Mouse (Mus musculus) neural tube, embryonic 13.5 days (tissue): ENCODE measurements around the gene Tbx15. TPM values are rescaled to one million over a fixed set of nuclear protein-coding genes. Genes with fewer than 3 reads are reported as not detected.

Experiments
- ATAC-seq: fragments of 200-750 bp; cut with Nextera tagmentation; 2 replicates; pipeline ENCODE4 v1.8.0; 2017; ENCODE audit warnings: low read depth, mild to moderate bottlenecking, moderate TSS enrichment, moderate library complexity
- H3K27ac ChIP-seq: fragments of 300-500 bp; sonication (generic); replicated peaks from 2 replicates; pipeline ENCODE4 v1.5.1; 2015; ENCODE audit warnings: moderate library complexity, mild to moderate bottlenecking, inconsistent platforms
- H3K27me3 ChIP-seq: fragments of 300-500 bp; sonication (generic); 2 replicates; pipeline ENCODE4 v1.6.1; 2015; ENCODE audit warnings: mild to moderate bottlenecking, inconsistent platforms
- H3K36me3 ChIP-seq: fragments of 300-500 bp; sonication (generic); 2 replicates; pipeline ENCODE4 v1.6.1; 2015; ENCODE audit warnings: mild to moderate bottlenecking, inconsistent platforms
- H3K4me1 ChIP-seq: fragments of 300-500 bp; sonication (generic); replicated peaks from 2 replicates; pipeline ENCODE4 v1.6.1; 2015; ENCODE audit warnings: inconsistent platforms
- H3K4me2 ChIP-seq: fragments of 300-500 bp; sonication (generic); 2 replicates; pipeline ENCODE4 v1.6.1; 2015; ENCODE audit warnings: inconsistent platforms, mild to moderate bottlenecking, moderate library complexity
- H3K4me3 ChIP-seq: fragments of 300-500 bp; sonication (generic); 2 replicates; pipeline ENCODE4 v1.5.1; 2015; ENCODE audit warnings: mild to moderate bottlenecking, inconsistent platforms
- H3K9ac ChIP-seq: fragments of 300-500 bp; sonication (generic); 2 replicates; pipeline ENCODE4 v1.6.1; 2015; ENCODE audit warnings: moderate library complexity, mild to moderate bottlenecking, inconsistent platforms
- H3K9me3 ChIP-seq: fragments of 300-500 bp; sonication (generic); 2 replicates; pipeline ENCODE4 v1.6.1; 2016; ENCODE audit warnings: inconsistent platforms
- WGBS: fragments of 180-500 bp; shearing (Covaris S2); methylation state at CpG from one replicate; pipeline ENCODE4 v1.1.7; 2015; 5-methylcytosine and 5-hydroxymethylcytosine counted together
- polyA plus RNA-seq: library from polyadenylated mRNA; unstranded; fragments of >200 nt; fragmentation: Nextera tagmentation; extraction: Ambion mirVana; gene quantifications from 2 replicates; pipeline ENCODE4 v1.2.1, GENCODE M21; 2015

The Tbx15 gene
- polyA plus RNA-seq, 1 experiment from 2014 or later = 0.32 TPM

DNA sequence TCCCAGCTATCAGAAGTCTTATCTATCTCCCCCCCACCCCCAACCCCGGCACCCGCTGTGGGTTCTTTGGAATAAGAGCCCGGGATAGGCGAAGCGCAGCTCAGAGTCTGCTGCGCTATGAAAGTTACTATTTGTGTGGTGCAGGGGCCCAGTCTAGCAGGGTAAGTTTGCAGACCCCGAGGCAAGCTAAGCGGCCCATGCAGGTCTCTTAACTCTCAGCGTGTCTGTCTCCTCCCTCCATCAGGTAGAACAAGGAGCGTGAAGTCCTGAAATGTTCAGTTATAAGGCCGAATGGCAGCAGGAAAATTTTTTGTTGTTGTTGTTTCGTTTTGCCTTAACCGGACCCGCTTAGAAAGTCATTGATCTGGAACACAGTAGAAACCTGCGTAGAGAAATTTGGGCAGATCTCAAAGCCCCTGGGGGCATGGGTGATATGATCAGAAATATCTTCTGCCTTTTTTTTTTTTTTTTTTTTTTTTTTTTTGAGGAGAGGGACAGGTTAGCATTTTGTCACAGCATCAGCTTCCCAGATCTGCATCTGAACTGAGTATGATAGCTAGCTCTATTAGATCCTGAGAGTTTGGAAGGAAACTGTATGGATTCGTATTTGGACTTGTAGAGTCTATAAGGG lies 12.4 kb downstream of the Tbx15 start:
- H3K9ac ChIP-seq = no peak overlapping the region
- no peak overlapping the region for H3K27ac ChIP-seq
- no peaks in the 10 kb centered on the region for H3K36me3 ChIP-seq
- ATAC-seq = no peak
- no peaks in the 10 kb centered on the region for H3K9me3 ChIP-seq
- H3K27me3 ChIP-seq = peaks cover 100% of the 10 kb centered on the region
- H3K4me1 ChIP-seq = peaks cover 10% of the 10 kb centered on the region
- no peak overlapping the region for H3K4me2 ChIP-seq
- no peak overlapping the region for H3K4me3 ChIP-seq
- WGBS = 2% methylated on average over 16 of the region's 16 CpGs

DNA sequence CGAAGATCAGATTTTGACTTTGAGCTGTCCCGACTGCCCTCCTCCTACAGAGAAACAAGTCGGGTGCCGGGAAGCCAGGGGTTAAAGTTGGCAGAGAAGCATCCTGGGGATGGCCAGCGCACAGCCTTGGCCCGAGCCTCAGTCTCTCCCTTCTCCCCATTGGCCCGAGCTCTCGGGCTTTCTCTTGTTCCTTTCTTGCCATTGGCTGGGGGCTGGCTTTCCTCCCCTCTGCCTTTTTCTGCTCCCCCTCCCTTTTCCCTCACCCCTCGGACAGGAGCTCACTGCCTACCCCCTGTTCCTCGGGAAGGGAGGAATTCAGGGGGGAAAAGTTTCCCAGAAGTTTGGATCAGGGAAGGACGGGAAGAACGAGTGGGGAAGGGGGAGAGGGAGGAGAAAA lies 12.9 kb downstream of the Tbx15 start:
- peaks cover 10% of the 10 kb centered on the region for H3K4me1 ChIP-seq
- H3K36me3 ChIP-seq = no peaks in the 10 kb centered on the region
- peaks cover 100% of the 10 kb centered on the region for H3K27me3 ChIP-seq
- peak; percentile 29; the same call in 1 of the 2 replicates for ATAC-seq
- H3K4me3 ChIP-seq = no peak overlapping the region
- H3K9ac ChIP-seq = no peak overlapping the region
- H3K27ac ChIP-seq = no peak overlapping the region
- peak overlapping the region; percentile 53 for H3K4me2 ChIP-seq
- under 1% methylated on average over 12 of the region's 12 CpGs for WGBS
- H3K9me3 ChIP-seq = no peaks in the 10 kb centered on the region

DNA sequence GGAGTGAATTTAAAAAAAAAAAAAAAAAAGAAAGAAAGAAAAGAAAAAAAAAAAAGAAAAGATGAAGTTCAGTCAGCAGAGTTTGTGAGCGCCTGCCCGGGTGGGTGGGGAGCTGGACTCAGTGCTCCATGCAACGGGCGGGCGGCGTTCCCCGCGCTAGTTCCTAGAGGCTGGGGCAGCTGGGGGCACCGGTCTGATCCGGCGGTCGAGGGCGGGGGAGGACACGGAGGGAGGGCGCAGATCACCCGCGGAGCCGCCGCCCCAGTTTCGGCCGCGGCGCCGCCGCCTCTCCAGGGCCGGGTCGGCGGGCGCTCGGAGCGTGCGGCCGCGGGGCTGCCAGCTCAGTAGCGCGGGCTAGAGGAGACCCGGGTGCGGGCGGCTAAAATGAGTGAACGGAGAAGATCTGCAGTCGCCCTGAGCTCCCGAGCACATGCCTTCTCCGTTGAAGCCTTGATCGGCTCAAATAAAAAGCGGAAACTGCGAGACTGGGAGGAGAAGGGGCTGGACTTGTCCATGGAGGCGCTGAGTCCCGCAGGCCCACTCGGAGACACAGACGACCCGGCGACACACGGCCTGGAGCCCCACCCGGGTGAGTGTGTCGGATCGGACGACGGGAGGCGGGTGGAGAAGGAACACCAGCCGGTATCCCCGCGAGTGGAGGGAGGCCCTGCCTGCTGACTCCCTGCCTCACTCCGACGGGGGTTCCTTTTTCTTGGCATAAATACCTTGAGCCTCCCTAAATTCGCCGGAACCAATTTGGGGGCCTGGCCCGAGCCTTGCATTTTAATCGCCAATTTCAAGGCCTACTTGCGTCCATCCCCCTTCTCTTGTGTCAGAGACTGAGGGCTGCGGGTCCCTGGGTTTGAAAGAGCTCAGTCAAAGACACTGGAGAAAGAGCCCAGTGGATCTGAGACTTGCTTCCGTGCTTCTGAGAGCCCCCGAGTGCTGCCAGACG lies 13.6 kb downstream of the Tbx15 start:
- H3K9me3 ChIP-seq = no peaks in the 10 kb centered on the region
- peak; percentile 56 for ATAC-seq
- under 1% methylated on average over 72 of the region's 73 CpGs for WGBS

DNA sequence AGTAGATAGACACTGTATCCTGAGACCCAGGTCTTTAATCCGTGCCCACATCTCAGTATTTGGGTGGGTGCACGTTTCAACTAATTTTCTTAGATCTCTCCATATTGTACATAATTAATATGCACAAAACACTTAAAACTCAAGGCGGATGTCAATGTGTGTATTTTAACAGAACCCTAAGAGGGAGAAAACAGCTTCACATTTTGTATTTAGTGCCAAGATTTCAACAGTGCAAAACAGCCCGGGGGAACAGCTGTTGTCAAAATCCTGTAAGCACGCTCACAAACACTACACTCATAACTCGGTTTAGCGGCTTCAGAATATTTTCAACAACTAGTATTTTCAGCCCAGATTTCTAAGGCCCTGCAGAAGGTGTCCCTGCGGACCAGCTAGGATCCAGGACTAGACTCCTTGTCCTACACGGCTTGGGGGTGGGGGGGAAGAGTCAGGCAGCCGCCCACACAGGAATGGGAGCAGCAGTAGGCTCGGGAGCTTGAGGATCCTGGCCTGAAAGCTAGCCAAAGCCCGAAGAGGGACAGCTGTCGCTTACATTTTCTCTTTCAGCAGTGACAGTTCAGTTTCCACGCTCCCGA lies 14.5 kb downstream of the Tbx15 start:
- no peak for ATAC-seq
- peaks cover 100% of the 10 kb centered on the region for H3K27me3 ChIP-seq
- peaks cover 10% of the 10 kb centered on the region for H3K4me1 ChIP-seq
- no peak overlapping the region for H3K9ac ChIP-seq
- H3K4me2 ChIP-seq = no peak overlapping the region
- H3K9me3 ChIP-seq = no peaks in the 10 kb centered on the region
- H3K36me3 ChIP-seq = no peaks in the 10 kb centered on the region
- H3K4me3 ChIP-seq = peak overlapping the region; percentile 33; the same call in 1 of the 2 replicates
- 1% methylated on average over 15 of the region's 15 CpGs for WGBS
- H3K27ac ChIP-seq = no peak overlapping the region

More for the DNA sequence above, 13.6 kb downstream of the Tbx15 start:
- no peak overlapping the region for H3K27ac ChIP-seq
- peaks cover 100% of the 10 kb centered on the region for H3K27me3 ChIP-seq
- peaks cover 10% of the 10 kb centered on the region for H3K4me1 ChIP-seq
- H3K4me2 ChIP-seq = peak overlapping the region; percentile 53
- peak overlapping the region; percentile 33 for H3K4me3 ChIP-seq
- no peaks in the 10 kb centered on the region for H3K36me3 ChIP-seq
- peak overlapping the region; percentile 12; the same call in 1 of the 2 replicates for H3K9ac ChIP-seq

DNA sequence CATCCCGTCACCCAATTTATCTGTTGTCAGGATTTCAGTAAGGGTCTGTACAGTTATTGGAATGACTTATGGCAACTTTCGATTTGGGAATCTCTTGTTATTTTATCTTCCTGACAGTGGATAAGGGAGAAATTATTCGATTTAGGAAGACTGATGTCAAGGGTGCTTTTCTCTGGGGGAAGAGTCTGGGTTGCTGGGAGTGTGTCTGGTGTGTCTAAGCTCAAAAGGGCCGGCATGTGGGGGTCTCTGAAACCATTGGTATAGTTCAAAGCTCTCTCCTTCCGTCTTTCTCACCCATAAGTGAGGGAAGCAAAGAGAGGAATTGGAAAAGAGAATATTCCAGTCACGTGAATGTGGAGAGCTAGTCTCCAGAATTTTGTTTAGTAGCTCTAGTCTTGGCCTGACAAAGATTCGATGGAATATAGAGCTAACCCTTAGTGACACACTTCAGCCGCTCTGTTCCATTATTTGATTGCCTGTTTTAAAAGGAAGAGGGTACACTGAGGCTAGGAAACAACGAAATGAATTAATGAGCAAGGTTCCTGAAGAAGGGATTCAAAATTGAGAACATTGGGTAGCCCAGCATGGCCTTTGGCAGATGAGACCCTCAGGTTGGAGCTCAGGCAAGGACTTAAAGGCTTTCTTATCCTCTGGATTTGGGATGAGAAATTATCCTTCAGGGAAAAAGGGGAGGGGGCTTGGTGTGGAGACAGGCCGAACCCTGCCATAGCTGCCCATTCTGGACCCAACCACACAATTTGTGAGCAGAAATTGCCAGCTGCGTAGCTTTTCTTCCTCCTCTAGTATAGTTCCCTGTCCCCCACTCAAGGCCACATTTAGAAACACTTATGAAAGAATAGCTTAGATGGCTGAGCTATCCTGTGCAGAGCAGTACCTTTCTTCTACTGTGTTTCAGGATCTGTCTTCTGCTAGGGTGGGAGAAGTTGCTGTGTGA lies 15.5 kb downstream of the Tbx15 start:
- 8% methylated on average over 11 of the region's 11 CpGs for WGBS
- H3K4me2 ChIP-seq = no peak overlapping the region
- ATAC-seq = no peak

DNA sequence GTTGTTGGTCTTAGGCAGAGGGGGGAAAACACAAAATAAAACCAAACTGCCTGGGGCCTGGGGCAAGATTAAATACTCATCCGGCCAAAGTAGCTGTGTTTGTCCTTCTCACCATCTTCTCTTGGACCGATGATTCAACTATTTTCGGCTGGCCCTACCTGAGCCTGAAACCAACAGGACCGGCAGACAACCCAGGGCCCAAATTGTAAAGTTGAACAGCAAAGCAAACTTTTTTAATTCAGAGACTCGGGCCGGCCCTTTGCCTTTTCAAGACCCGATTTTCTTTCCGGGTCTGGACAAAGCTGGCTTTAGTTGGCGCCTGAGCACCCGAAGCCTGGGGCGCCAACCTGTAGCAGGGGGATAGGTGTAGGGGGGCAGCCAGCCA lies 16.2 kb downstream of the Tbx15 start:
- 3% methylated on average over 11 of the region's 11 CpGs for WGBS
- no peak for ATAC-seq
- H3K27ac ChIP-seq = no peak overlapping the region

More for the DNA sequence above, 15.5 kb downstream of the Tbx15 start:
- Histone ChIP-seq H3K9me3 (no peaks in the 10 kb centered on the region), H3K36me3 (no peaks in the 10 kb centered on the region), H3K27me3 (peaks cover 98% of the 10 kb centered on the region), H3K4me1 (peaks cover 10% of the 10 kb centered on the region), H3K9ac (no peak overlapping the region), H3K27ac (no peak overlapping the region), H3K4me3 (no peak overlapping the region)

DNA sequence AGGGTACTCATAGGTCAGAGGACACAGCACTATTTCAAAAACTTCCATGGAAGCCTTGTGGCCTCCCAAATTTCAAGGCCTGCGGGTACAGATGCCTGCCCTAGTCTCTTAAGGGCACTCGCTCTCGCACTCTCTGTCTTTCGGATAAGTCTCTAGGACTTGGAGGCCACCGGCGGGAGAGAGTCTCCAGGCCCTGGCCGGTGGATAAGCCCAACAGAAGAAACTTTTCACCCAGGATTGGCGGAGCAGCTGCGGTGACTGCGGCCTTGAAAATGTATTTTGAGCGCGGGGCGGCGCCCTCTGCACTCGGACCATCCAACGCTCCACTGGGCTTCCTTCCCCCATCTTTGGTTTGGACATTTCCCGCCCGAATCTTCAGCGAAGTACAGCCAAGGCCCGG lies 16.6 kb downstream of the Tbx15 start:
- Histone ChIP-seq H3K4me2 (no peak overlapping the region), H3K36me3 (no peaks in the 10 kb centered on the region), H3K9me3 (no peaks in the 10 kb centered on the region), H3K4me3 (no peak overlapping the region), H3K4me1 (peaks cover 10% of the 10 kb centered on the region), H3K9ac (no peak overlapping the region), H3K27ac (no peak overlapping the region), H3K27me3 (peaks cover 98% of the 10 kb centered on the region)
- ATAC-seq = no peak
- under 1% methylated on average over 20 of the region's 20 CpGs for WGBS

More for the DNA sequence above, 16.2 kb downstream of the Tbx15 start:
- no peak overlapping the region for H3K4me2 ChIP-seq
- no peak overlapping the region for H3K9ac ChIP-seq
- no peaks in the 10 kb centered on the region for H3K36me3 ChIP-seq
- no peaks in the 10 kb centered on the region for H3K9me3 ChIP-seq
- peaks cover 10% of the 10 kb centered on the region for H3K4me1 ChIP-seq
- peaks cover 98% of the 10 kb centered on the region for H3K27me3 ChIP-seq
- no peak overlapping the region for H3K4me3 ChIP-seq

DNA sequence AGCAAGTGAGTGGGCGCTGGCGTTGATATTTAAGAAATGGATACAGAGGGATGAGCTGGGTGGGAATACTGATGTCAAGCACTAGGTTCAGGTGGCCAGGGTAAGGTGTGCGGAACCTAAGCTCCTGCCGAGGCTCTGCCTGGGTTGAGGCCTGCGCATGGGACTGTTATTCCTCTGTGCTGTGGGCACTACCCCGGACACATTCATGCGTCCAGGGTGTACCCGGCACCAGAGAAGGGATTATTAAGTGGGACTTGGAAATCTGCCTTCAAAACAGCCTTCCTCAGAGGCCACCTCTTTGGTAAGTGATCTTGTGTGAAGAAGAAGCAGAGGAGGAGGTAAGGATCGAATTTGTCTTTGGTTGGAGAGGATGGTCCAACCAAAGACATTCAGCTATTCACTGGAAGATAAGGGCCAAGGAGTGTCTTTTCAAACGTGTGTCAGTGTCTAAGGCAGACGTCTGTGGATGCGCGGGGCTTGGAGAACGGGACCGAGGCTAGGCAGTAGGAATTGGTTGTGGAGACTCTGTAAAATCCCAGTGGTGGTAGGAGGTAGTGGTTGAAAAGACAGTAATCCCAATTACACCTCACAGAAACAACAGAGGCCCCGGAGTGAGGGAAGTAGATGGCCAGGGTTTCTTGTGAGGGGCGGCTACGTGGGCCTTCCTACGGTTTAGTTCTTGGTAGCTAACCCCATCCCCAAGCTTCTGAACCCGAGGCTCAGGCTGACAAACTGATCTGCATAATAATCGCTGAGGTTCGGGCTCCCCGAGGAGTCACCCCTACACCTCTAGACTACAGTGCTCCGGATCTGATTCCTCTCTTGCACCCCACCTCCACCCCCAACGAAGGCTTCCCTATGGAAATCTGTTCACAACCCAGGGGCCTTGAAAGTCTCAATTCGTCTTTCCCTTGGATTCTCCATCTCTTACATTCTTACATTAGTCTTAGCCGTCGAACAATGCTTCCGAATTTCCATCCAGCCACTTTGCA lies 17.7 kb downstream of the Tbx15 start:
- ATAC-seq = no peak

DNA sequence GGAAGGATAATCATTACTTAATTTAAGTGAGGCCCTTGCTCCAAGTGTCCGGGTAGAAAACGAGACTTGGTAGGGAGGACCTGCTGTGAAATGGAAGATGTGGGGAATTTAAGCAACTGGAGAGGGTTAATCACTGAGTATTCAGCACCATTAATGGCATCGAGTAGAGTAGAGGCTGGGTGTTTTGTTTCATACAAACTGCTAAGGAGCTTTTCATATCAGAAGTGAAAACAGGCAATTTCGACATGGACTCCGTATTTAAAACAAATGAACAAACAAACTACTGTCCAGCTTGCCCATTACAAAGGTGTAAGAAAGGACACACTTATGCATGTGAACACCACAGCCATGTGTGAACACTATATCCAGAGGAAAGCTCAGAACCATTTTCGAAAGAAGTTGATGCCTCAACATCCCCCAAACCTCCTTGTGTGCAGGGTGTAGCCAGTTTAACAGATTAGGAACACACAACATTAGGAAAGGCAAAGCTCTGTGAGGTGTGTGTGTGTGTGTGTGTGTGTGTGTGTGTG lies 19.6 kb downstream of the Tbx15 start:
- no peak overlapping the region for H3K4me3 ChIP-seq
- H3K4me1 ChIP-seq = no peaks in the 10 kb centered on the region
- no peaks in the 10 kb centered on the region for H3K36me3 ChIP-seq
- no peak overlapping the region for H3K4me2 ChIP-seq
- WGBS = 6% methylated on average over 6 of the region's 6 CpGs
- ATAC-seq = no peak
- peaks cover 98% of the 10 kb centered on the region for H3K27me3 ChIP-seq
- no peaks in the 10 kb centered on the region for H3K9me3 ChIP-seq
- no peak overlapping the region for H3K9ac ChIP-seq
- no peak overlapping the region for H3K27ac ChIP-seq

More for the DNA sequence above, 17.7 kb downstream of the Tbx15 start:
- Histone ChIP-seq H3K9ac (no peak overlapping the region), H3K27me3 (peaks cover 98% of the 10 kb centered on the region), H3K4me3 (no peak overlapping the region), H3K36me3 (no peaks in the 10 kb centered on the region), H3K4me2 (no peak overlapping the region), H3K9me3 (no peaks in the 10 kb centered on the region), H3K27ac (no peak overlapping the region), H3K4me1 (peaks cover 10% of the 10 kb centered on the region)
- WGBS = 3% methylated on average over 29 of the region's 29 CpGs

DNA sequence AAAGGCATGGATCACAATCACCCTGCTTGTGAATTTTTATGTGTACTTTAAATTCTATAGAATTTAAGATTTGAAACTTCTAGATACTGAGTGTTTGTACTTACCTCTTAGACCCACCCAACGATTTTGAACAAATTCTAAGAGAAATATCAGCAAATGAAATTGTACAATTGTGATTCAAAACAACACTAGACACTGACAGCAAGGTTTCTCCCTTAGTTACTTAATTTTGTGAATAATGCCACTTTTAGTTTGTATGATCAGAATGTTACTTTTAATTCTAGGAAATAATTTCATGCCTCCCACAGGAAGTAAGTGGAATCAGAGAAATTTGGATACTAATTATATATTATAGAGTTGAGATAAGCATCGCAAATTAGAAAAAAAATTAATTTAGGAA lies 20.2 kb downstream of the Tbx15 start:
- Histone ChIP-seq H3K4me3 (no peak overlapping the region), H3K27me3 (peaks cover 98% of the 10 kb centered on the region), H3K27ac (no peak overlapping the region), H3K4me2 (no peak overlapping the region), H3K36me3 (no peaks in the 10 kb centered on the region), H3K4me1 (no peaks in the 10 kb centered on the region), H3K9ac (no peak overlapping the region), H3K9me3 (no peaks in the 10 kb centered on the region)
- WGBS = 35% methylated on average over 2 of the region's 2 CpGs
- no peak for ATAC-seq
